Mouse (Mus musculus): ENCODE measurements around the gene P4ha3. TPM values are rescaled to one million over a fixed set of nuclear protein-coding genes. Genes with fewer than 3 reads are reported as not detected.

The P4ha3 gene
- polyA plus RNA-seq, 1 experiment: 2.3 TPM

DNA sequence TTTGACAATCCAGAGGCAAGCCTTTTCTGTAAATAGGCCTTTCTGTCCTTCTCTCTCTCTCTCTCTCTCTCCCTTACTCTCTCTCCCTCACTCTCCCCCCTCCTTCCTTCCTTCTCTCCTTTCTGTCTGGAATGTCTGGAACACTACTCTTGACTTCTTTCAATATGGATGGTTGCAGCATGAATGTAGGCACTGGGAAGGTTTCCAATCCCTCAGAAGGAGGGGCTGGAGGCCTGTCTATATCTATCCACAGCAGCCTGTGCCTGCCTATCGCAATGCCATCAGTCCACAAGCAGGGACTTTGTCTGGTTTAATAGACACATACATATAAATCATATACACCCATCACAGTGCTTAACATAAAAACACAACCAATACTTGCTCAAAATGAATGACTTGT is 23.9 kb downstream of the P4ha3 start:
- Histone ChIP-seq H3K4me1 (ENCODE audit: control insufficient read depth, insufficient read depth, low read length) (no peaks in the 10 kb centered on the region), H3K4me3 (replicated peaks; ENCODE audit: insufficient read depth, low read depth, low read length) (no peak overlapping the region), H3K27ac (ENCODE audit: insufficient read depth, low read length) (no peak overlapping the region), H3K27me3 (ENCODE audit: control insufficient read depth, insufficient read depth, low read length) (no peaks in the 10 kb centered on the region)
- 60% methylated on average over 1 of the region's 1 CpGs for WGBS
- no peak for DNase-seq
- no peak for TF ChIP-seq POLR2A (IDR thresholded peaks at IDR 0.05; ENCODE audit: borderline replicate concordance, insufficient read depth, low read length)
- no peak for TF ChIP-seq CTCF (IDR thresholded peaks at IDR 0.05; ENCODE audit: borderline replicate concordance, insufficient read depth, low read depth, low read length)

DNA sequence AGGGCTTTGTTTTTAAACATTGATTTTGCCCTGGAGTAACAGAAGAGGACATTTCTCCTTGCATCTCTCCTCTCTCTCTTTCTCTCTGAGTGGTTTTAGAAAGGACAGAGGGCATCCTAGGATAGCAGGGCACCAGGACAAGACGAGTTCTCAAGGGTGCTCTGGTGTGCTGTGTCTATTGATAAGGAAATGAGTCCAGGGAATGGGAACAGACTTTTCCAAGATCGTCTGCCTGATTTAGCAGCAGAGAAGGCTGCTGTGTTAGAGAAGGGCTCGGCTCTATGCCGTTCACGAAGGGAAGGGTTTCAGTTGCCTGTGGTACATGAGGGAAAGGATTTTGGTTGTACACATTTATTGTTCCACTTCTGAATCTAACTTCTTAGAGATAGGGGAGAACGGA is 24.4 kb downstream of the P4ha3 start:
- DNase-seq: no peak
- TF ChIP-seq CTCF (IDR thresholded peaks at IDR 0.05; ENCODE audit: borderline replicate concordance, insufficient read depth, low read depth, low read length) (no peak), POLR2A (IDR thresholded peaks at IDR 0.05; ENCODE audit: borderline replicate concordance, insufficient read depth, low read length) (no peak)
- 60% methylated on average over 6 of the region's 6 CpGs for WGBS
- no peak overlapping the region for H3K27ac ChIP-seq (ENCODE audit: insufficient read depth, low read length)
- no peaks in the 10 kb centered on the region for H3K4me1 ChIP-seq (ENCODE audit: control insufficient read depth, insufficient read depth, low read length)
- H3K4me3 ChIP-seq (replicated peaks; ENCODE audit: insufficient read depth, low read depth, low read length): no peak overlapping the region
- no peaks in the 10 kb centered on the region for H3K27me3 ChIP-seq (ENCODE audit: control insufficient read depth, insufficient read depth, low read length)

DNA sequence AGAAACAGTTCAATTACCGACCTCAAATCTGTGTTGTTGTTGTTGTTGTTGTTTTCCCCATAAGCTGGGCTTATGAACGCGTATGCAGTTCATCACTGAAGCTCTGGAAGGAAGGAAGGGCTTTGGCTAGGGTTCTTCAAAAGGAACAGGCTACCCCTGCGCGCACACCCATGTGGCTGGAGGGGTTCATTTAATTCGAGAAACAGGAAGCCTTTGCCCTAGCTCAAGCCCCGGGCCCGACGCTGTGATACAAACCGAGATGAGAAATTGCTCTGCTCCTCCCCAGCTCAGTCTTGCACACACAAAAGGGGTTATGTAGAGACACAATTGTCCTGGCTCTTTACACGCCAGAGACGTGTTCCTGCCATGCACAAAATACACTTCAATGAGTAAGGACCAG is 25.0 kb downstream of the P4ha3 start:
- no peak for DNase-seq
- no peak for TF ChIP-seq POLR2A (IDR thresholded peaks at IDR 0.05; ENCODE audit: borderline replicate concordance, insufficient read depth, low read length)
- TF ChIP-seq CTCF (IDR thresholded peaks at IDR 0.05; ENCODE audit: borderline replicate concordance, insufficient read depth, low read depth, low read length): no peak
- H3K27ac ChIP-seq (ENCODE audit: insufficient read depth, low read length): no peak overlapping the region
- H3K4me3 ChIP-seq (replicated peaks; ENCODE audit: insufficient read depth, low read depth, low read length): no peak overlapping the region
- H3K4me1 ChIP-seq (ENCODE audit: control insufficient read depth, insufficient read depth, low read length): no peaks in the 10 kb centered on the region
- WGBS: 83% methylated on average over 12 of the region's 12 CpGs
- H3K27me3 ChIP-seq (ENCODE audit: control insufficient read depth, insufficient read depth, low read length): no peaks in the 10 kb centered on the region

DNA sequence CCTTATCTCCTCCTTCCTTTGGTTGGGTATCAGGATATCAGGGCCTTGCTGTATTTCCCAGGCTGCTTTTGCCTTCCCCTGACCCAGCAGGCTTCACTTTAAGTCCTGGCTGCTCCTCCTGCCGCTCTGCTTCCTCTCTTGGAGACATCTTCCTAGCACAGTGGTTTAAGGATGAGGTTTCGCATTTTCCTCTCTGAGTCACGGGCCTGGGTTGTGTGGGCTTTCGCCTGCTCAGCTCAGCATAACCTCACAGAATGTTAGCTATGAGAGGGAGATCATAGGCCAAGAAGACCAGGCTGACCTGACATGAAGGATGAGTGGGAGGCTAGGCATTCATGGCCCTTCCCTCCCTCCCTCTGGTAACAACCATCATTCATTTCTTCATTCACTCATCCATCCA is 27.4 kb downstream of the P4ha3 start:
- H3K4me3 ChIP-seq (replicated peaks; ENCODE audit: insufficient read depth, low read depth, low read length): no peak overlapping the region
- H3K4me1 ChIP-seq (ENCODE audit: control insufficient read depth, insufficient read depth, low read length): no peaks in the 10 kb centered on the region
- H3K27me3 ChIP-seq (ENCODE audit: control insufficient read depth, insufficient read depth, low read length): no peaks in the 10 kb centered on the region; the same call in 1 of the 2 replicates
- H3K27ac ChIP-seq (ENCODE audit: insufficient read depth, low read length): no peak overlapping the region
- DNase-seq: no peak
- WGBS: 95% methylated on average over 4 of the region's 4 CpGs
- TF ChIP-seq CTCF (IDR thresholded peaks at IDR 0.05; ENCODE audit: borderline replicate concordance, insufficient read depth, low read depth, low read length): no peak
- no peak for TF ChIP-seq POLR2A (IDR thresholded peaks at IDR 0.05; ENCODE audit: borderline replicate concordance, insufficient read depth, low read length)

DNA sequence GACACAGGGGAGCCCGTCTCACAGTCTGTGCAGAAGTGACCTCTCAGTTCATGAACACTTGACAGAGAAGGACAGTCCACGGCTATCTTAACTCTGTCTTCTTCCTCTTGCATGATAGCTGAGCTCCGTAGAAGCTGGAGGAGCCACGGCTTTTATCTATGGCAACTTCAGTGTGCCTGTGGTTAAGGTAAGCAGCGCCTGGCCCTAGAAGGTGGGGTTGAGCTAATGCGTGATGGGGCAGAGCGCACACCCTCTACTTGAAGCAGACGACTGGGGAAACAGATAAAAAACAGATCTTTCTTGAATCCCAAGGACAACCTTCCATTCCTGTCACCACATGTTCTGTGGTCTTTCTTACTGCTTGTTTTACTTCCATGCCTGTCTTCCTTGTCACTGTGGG is 31.6 kb downstream of the P4ha3 start:
- WGBS: 97% methylated on average over 8 of the region's 8 CpGs
- H3K27me3 ChIP-seq (ENCODE audit: control insufficient read depth, insufficient read depth, low read length): no peaks in the 10 kb centered on the region; the same call in 1 of the 2 replicates
- no peak overlapping the region for H3K4me3 ChIP-seq (replicated peaks; ENCODE audit: insufficient read depth, low read depth, low read length)
- H3K4me1 ChIP-seq (ENCODE audit: control insufficient read depth, insufficient read depth, low read length): no peaks in the 10 kb centered on the region
- no peak for DNase-seq
- TF ChIP-seq POLR2A (IDR thresholded peaks at IDR 0.05; ENCODE audit: borderline replicate concordance, insufficient read depth, low read length): no peak
- TF ChIP-seq CTCF (IDR thresholded peaks at IDR 0.05; ENCODE audit: borderline replicate concordance, insufficient read depth, low read depth, low read length): no peak
- H3K27ac ChIP-seq (ENCODE audit: insufficient read depth, low read length): no peak overlapping the region

DNA sequence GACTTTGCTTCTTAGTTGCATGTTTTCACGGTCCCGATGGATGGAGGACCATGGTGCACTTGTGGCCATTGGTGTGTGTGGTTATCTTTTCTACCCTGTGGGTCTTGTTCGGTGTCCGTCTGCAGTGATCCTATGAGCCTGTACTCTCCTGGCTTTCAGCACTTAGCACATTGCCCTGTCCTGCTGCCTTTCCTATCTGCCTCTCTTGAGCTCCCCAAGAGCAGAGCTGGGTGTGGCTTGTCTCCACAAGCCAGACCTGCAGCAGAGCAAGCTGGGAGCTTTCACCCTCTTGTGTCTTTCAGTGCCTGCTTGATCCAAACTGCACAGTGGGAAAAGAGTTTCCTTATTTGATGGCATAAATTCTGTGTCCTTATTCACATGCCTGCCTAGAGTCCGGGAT is 32.2 kb downstream of the P4ha3 start:
- no peak for DNase-seq
- no peak overlapping the region for H3K4me3 ChIP-seq (replicated peaks; ENCODE audit: insufficient read depth, low read depth, low read length)
- no peak for TF ChIP-seq CTCF (IDR thresholded peaks at IDR 0.05; ENCODE audit: borderline replicate concordance, insufficient read depth, low read depth, low read length)
- TF ChIP-seq POLR2A (IDR thresholded peaks at IDR 0.05; ENCODE audit: borderline replicate concordance, insufficient read depth, low read length): no peak
- H3K4me1 ChIP-seq (ENCODE audit: control insufficient read depth, insufficient read depth, low read length): no peaks in the 10 kb centered on the region
- 96% methylated on average over 5 of the region's 5 CpGs for WGBS
- no peak overlapping the region for H3K27ac ChIP-seq (ENCODE audit: insufficient read depth, low read length)
- H3K27me3 ChIP-seq (ENCODE audit: control insufficient read depth, insufficient read depth, low read length): no peaks in the 10 kb centered on the region; the same call in 1 of the 2 replicates

DNA sequence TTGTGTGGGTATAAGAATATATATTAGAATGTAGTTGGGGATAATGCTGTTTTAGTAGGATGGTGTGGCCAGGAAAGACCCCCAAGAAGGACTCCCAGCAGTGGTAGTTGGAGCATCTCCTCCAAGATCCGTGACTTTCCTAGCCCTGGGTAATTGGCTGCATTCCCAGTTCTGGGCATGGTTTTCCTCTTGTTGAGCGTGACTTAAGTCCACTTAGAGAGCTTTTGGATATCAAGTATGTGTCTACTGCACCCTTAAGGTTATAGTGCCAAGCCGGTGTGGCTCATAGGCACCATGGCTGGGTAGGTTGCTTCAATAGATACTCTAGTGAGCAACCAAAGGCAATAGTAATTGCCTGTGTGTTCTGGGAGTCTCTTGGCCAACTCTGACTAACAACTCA is 38.4 kb downstream of the P4ha3 start:
- no peaks in the 10 kb centered on the region for H3K27me3 ChIP-seq (ENCODE audit: control insufficient read depth, insufficient read depth, low read length)
- 38% methylated on average over 3 of the region's 3 CpGs for WGBS
- no peak for TF ChIP-seq CTCF (IDR thresholded peaks at IDR 0.05; ENCODE audit: borderline replicate concordance, insufficient read depth, low read depth, low read length)
- TF ChIP-seq POLR2A (IDR thresholded peaks at IDR 0.05; ENCODE audit: borderline replicate concordance, insufficient read depth, low read length): no peak

DNA sequence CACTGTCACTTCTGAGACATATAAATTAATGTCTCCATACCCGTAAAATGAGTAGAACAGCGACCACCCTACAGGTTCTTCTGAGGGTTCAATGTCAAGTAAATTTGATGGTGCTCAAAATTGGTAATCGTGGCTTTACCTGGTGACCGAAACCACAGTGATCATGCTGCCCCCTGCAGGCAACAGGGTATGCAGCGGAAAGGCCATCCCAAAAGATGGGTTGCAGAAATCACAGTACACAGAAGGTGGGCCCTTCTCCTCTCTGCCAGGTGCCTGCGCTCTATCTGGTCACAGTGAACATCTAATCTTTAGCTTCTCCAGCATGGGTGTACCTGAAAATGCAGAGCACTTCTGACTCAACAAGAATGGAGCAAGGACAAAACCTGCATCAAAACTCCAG is 40.2 kb downstream of the P4ha3 start:
- peak; percentile 15 to 36 for DNase-seq
- H3K27me3 ChIP-seq (ENCODE audit: control insufficient read depth, insufficient read depth, low read length): no peaks in the 10 kb centered on the region
- WGBS: 62% methylated on average over 6 of the region's 6 CpGs
- TF ChIP-seq CTCF (IDR thresholded peaks at IDR 0.05; ENCODE audit: borderline replicate concordance, insufficient read depth, low read depth, low read length) (peak; percentile 56; the same call in 1 of the 2 replicates), POLR2A (IDR thresholded peaks at IDR 0.05; ENCODE audit: borderline replicate concordance, insufficient read depth, low read length) (no peak)
- no peaks in the 10 kb centered on the region for H3K4me1 ChIP-seq (ENCODE audit: control insufficient read depth, insufficient read depth, low read length)
- no peak overlapping the region for H3K4me3 ChIP-seq (replicated peaks; ENCODE audit: insufficient read depth, low read depth, low read length)
- no peak overlapping the region for H3K27ac ChIP-seq (ENCODE audit: insufficient read depth, low read length)

More for the DNA sequence above, 38.4 kb downstream of the P4ha3 start:
- no peak overlapping the region for H3K27ac ChIP-seq (ENCODE audit: insufficient read depth, low read length)
- no peak for DNase-seq
- no peaks in the 10 kb centered on the region for H3K4me1 ChIP-seq (ENCODE audit: control insufficient read depth, insufficient read depth, low read length)
- no peak overlapping the region for H3K4me3 ChIP-seq (replicated peaks; ENCODE audit: insufficient read depth, low read depth, low read length)

All from cerebellum, adult 2 months (tissue).